Mouse (Mus musculus) small intestine, adult 2 months (tissue): ENCODE data around the gene Defb15. TPM values are rescaled to one million over a fixed set of nuclear protein-coding genes. Genes with fewer than 3 reads are reported as not detected.
"Not testable (repeated sequence)": the region's sequence is repeated elsewhere in the genome, so short reads cannot be mapped to it uniquely, and the experiment has no call there.

Experiments
- H3K27ac ChIP-seq: fragments of 200-500 bp; 2 replicates; pipeline ENCODE4 v1.5.1; 2012; ENCODE audit warnings: low read depth, low read length, control low read depth, inconsistent platforms; ENCODE audit not compliant: insufficient read depth
- H3K27me3 ChIP-seq: fragments of 200-500 bp; 2 replicates; pipeline ENCODE4 v1.6.1; 2012; ENCODE audit warnings: mild to moderate bottlenecking, moderate library complexity, low read length, inconsistent platforms; ENCODE audit not compliant: control insufficient read depth, insufficient read depth
- H3K36me3 ChIP-seq: fragments of 200-500 bp; 2 replicates; pipeline ENCODE4 v1.6.1; 2012; ENCODE audit warnings: mild to moderate bottlenecking, low read length, control low read depth, inconsistent platforms; ENCODE audit not compliant: control insufficient read depth, insufficient read depth
- H3K4me1 ChIP-seq: fragments of 200-500 bp; 2 replicates; pipeline ENCODE4 v1.6.1; 2012; ENCODE audit warnings: low read length, inconsistent platforms, mixed read lengths; ENCODE audit not compliant: control insufficient read depth, insufficient read depth, insufficient read length
- H3K4me3 ChIP-seq: fragments of 200-500 bp; 2 replicates; pipeline ENCODE4 v1.5.1; 2012; ENCODE audit warnings: low read depth, mild to moderate bottlenecking, control low read depth, inconsistent platforms, low read length, moderate library complexity
- CTCF ChIP-seq: fragments of 200-500 bp; IDR thresholded peaks from 2 replicates; pipeline ENCODE4 v1.5.1; 2012; ENCODE audit warnings: low read depth, mild to moderate bottlenecking, control low read depth, inconsistent platforms, low read length, moderate library complexity, mixed read lengths; ENCODE audit not compliant: insufficient replicate concordance, insufficient read length; ENCODE audit errors: extremely low read depth
- POLR2A ChIP-seq: fragments of 200-500 bp; IDR thresholded peaks from 2 replicates; pipeline ENCODE4 v1.6.1; 2012; ENCODE audit warnings: low read depth, mild to moderate bottlenecking, control low read depth, inconsistent platforms, low read length, moderate library complexity
- WGBS: fragments of 180-500 bp; shearing (Covaris S2); methylation state at CpG from one replicate; pipeline ENCODE4 v1.1.7; 2018; 5-methylcytosine and 5-hydroxymethylcytosine counted together
- polyA plus RNA-seq: library from polyadenylated mRNA; depleted of rRNA; stranded (reverse); fragments of >200 nt; gene quantifications from 2 replicates; pipeline ENCODE4 v1.2.3, GENCODE M21; 2012

Defb15 gene
- polyA plus RNA-seq, 1 experiment: not detected

GRCm38 (mm10) chr8:21955321-21955720, 22.8 kb upstream of the Defb15 start:
- Histone ChIP-seq H3K27ac (no peak overlapping the region), H3K27me3 (no peaks in the 10 kb centered on the region), H3K4me3 (no peak overlapping the region), H3K36me3 (no peaks in the 10 kb centered on the region), H3K4me1 (no peaks in the 10 kb centered on the region)
- no peak for TF ChIP-seq POLR2A
- TF ChIP-seq CTCF: no peak
- WGBS: 5% methylated on average over 9 of the region's 9 CpGs

- Histone ChIP-seq H3K27me3 (no peaks in the 10 kb centered on the region), H3K4me1 (no peaks in the 10 kb centered on the region), H3K36me3 (no peaks in the 10 kb centered on the region), H3K4me3 (no peak overlapping the region), H3K27ac (no peak overlapping the region)
- TF ChIP-seq CTCF (no peak), POLR2A (no peak)
- WGBS: 58% methylated on average over 9 of the region's 9 CpGs
These were observed 15.0 kb upstream of the Defb15 start for GRCm38 (mm10) chr8:21947311-21948017.

GRCm38 (mm10) chr8:21946462-21946861, 14.0 kb upstream of the Defb15 start, which contains the start of gene Defb13:
Gene Defb13, plus strand, starts transcription at chr8:21946762.
- Histone ChIP-seq H3K27me3 (no peaks in the 10 kb centered on the region), H3K27ac (no peak within 1 kb of the TSS), H3K4me3 (no peak within 1 kb of the TSS), H3K4me1 (no peaks in the 10 kb centered on the region), H3K36me3 (no peaks in the 10 kb centered on the region)
- TF ChIP-seq CTCF (no peak), POLR2A (no peak)
- WGBS: 84% methylated on average over 6 of the region's 6 CpGs

GRCm38 (mm10) chr8:21938052-21938451, 5.5 kb upstream of the Defb15 start, which contains the start of gene Defb35:
Gene Defb35, plus strand, starts transcription at chr8:21938352.
- H3K4me3 ChIP-seq, H3K27me3 ChIP-seq, H3K36me3 ChIP-seq, H3K27ac ChIP-seq, H3K4me1 ChIP-seq: not testable (repeated sequence)
- 79% methylated on average over 4 of the region's 4 CpGs for WGBS

GRCm38 (mm10) chr8:21930754-21931153, 1.8 kb downstream of the Defb15 start:
- not testable (repeated sequence) for H3K4me1 ChIP-seq, H3K4me3 ChIP-seq, H3K36me3 ChIP-seq, H3K27ac ChIP-seq, H3K27me3 ChIP-seq
- 83% methylated on average over 3 of the region's 3 CpGs for WGBS

- no peak for TF ChIP-seq POLR2A
- no peak for TF ChIP-seq CTCF
- no peak overlapping the region for H3K4me3 ChIP-seq
- H3K27ac ChIP-seq: no peak overlapping the region
- H3K36me3 ChIP-seq: no peaks in the 10 kb centered on the region
- WGBS: 84% methylated on average over 3 of the region's 3 CpGs
- H3K4me1 ChIP-seq: no peaks in the 10 kb centered on the region
- H3K27me3 ChIP-seq: no peaks in the 10 kb centered on the region
These were observed 16.9 kb downstream of the Defb15 start for GRCm38 (mm10) chr8:21915625-21916024.

- no peak for TF ChIP-seq CTCF
- TF ChIP-seq POLR2A: no peak
- no peak overlapping the region for H3K27ac ChIP-seq
- WGBS: 23% methylated on average over 2 of the region's 2 CpGs
- H3K4me3 ChIP-seq: no peak overlapping the region
- H3K27me3 ChIP-seq: no peaks in the 10 kb centered on the region
- H3K4me1 ChIP-seq: no peaks in the 10 kb centered on the region
- H3K36me3 ChIP-seq: no peaks in the 10 kb centered on the region
These were observed 20.0 kb downstream of the Defb15 start for GRCm38 (mm10) chr8:21912554-21912953.

- 33% methylated on average over 1 of the region's 1 CpGs for WGBS
- Histone ChIP-seq H3K4me1 (no peaks in the 10 kb centered on the region), H3K4me3 (no peak overlapping the region), H3K27ac (no peak overlapping the region), H3K36me3 (no peaks in the 10 kb centered on the region), H3K27me3 (no peaks in the 10 kb centered on the region)
- no peak for TF ChIP-seq POLR2A
- TF ChIP-seq CTCF: no peak
These were observed 20.6 kb downstream of the Defb15 start for GRCm38 (mm10) chr8:21911931-21912330.

GRCm38 (mm10) chr8:21906290-21906689, 26.2 kb downstream of the Defb15 start, which contains the start of gene Defb11:
Gene Defb11, minus strand, starts transcription at chr8:21906412.
- not testable (repeated sequence) for H3K36me3 ChIP-seq, H3K4me1 ChIP-seq, H3K27ac ChIP-seq, H3K27me3 ChIP-seq, H3K4me3 ChIP-seq

GRCm38 (mm10) chr8:21885321-21885720, 47.2 kb downstream of the Defb15 start, which contains the start of gene Defb9:
Gene Defb9, minus strand, starts transcription at chr8:21885421.
- H3K4me3 ChIP-seq, H3K27me3 ChIP-seq, H3K36me3 ChIP-seq, H3K4me1 ChIP-seq, H3K27ac ChIP-seq: not testable (repeated sequence)
